In genomic region chr2:162613480-162613879, GRCm38 (mm10) we compare ENCODE assay signal across 17 mouse cellular contexts. TPM values are rescaled to one million over a fixed set of nuclear protein-coding genes. Genes with fewer than 3 reads are reported as not detected.
"Had no signal": no experiment of that assay in that cellular context is flagged by ENCODE, and none has a peak within 500 bp of the region (broad histone marks: within the 10 kb centered on the region; RNA-seq: fewer than 3 reads in every experiment).

No protein-coding gene starts in this region.

- H3K36me3 ChIP-seq: limb, embryonic 12.5 days; liver, embryonic 13.5 days; lung, embryonic 15.5 days; stomach, embryonic 15.5 days had no signal

- H3K27me3 ChIP-seq: limb, embryonic 12.5 days; liver, embryonic 13.5 days; lung, embryonic 15.5 days; megakaryocyte, embryonic 14.5 days; stomach, embryonic 15.5 days had no signal

- ATAC-seq: liver, postnatal 0 days; midbrain, embryonic 16.5 days had no signal

- DNase-seq: kidney, adult 9 months; kidney, postnatal 10 days; kidney, postnatal 4 days; liver; liver, embryonic 13.5 days; liver, postnatal 0 days; lung, postnatal 14 days; right cerebral cortex, postnatal 14 days; thymus, adult 2 months; thymus, postnatal 25 days had no signal

- H3K9ac ChIP-seq: limb, embryonic 12.5 days; liver, embryonic 13.5 days; liver, postnatal 0 days; lung, embryonic 15.5 days; stomach, embryonic 15.5 days had no signal

- H3K9me3 ChIP-seq: limb, embryonic 12.5 days; liver, embryonic 13.5 days; lung, embryonic 15.5 days; stomach, embryonic 15.5 days had no signal

- H3K4me3 ChIP-seq: limb, embryonic 12.5 days; liver, embryonic 13.5 days; lung, embryonic 15.5 days; megakaryocyte, embryonic 14.5 days; stomach, embryonic 15.5 days had no signal

- H3K4me2 ChIP-seq: limb, embryonic 12.5 days; liver, embryonic 13.5 days; lung, embryonic 15.5 days; midbrain, embryonic 11.5 days; stomach, embryonic 15.5 days had no signal

- H3K27ac ChIP-seq: limb, embryonic 12.5 days; liver, embryonic 13.5 days; lung, embryonic 15.5 days; macrophage; stomach, embryonic 15.5 days had no signal

- H3K4me1 ChIP-seq: liver, embryonic 13.5 days; lung, embryonic 15.5 days; megakaryocyte, embryonic 14.5 days; stomach, embryonic 15.5 days had no signal

RNA-seq across cellular contexts. Expression of gene Ptprt, which starts 47.5 kb away (rescaled TPM):
- polyA plus RNA-seq: macrophage had no signal
